Mouse (Mus musculus) small intestine, adult 2 months (tissue): ENCODE data around the gene 2610028H24Rik. TPM values are rescaled to one million over a fixed set of nuclear protein-coding genes. Genes with fewer than 3 reads are reported as not detected.

Source experiments
- H3K27ac ChIP-seq: fragments of 200-500 bp; 2 replicates; pipeline ENCODE4 v1.5.1; 2012; ENCODE audit warnings: low read depth, low read length, control low read depth, inconsistent platforms; ENCODE audit not compliant: insufficient read depth
- H3K27me3 ChIP-seq: fragments of 200-500 bp; 2 replicates; pipeline ENCODE4 v1.6.1; 2012; ENCODE audit warnings: mild to moderate bottlenecking, moderate library complexity, low read length, inconsistent platforms; ENCODE audit not compliant: control insufficient read depth, insufficient read depth
- H3K36me3 ChIP-seq: fragments of 200-500 bp; 2 replicates; pipeline ENCODE4 v1.6.1; 2012; ENCODE audit warnings: mild to moderate bottlenecking, low read length, control low read depth, inconsistent platforms; ENCODE audit not compliant: control insufficient read depth, insufficient read depth
- H3K4me1 ChIP-seq: fragments of 200-500 bp; 2 replicates; pipeline ENCODE4 v1.6.1; 2012; ENCODE audit warnings: low read length, inconsistent platforms, mixed read lengths; ENCODE audit not compliant: control insufficient read depth, insufficient read depth, insufficient read length
- H3K4me3 ChIP-seq: fragments of 200-500 bp; 2 replicates; pipeline ENCODE4 v1.5.1; 2012; ENCODE audit warnings: low read depth, mild to moderate bottlenecking, control low read depth, inconsistent platforms, low read length, moderate library complexity
- CTCF ChIP-seq: fragments of 200-500 bp; IDR thresholded peaks from 2 replicates; pipeline ENCODE4 v1.5.1; 2012; ENCODE audit warnings: low read depth, mild to moderate bottlenecking, control low read depth, inconsistent platforms, low read length, moderate library complexity, mixed read lengths; ENCODE audit not compliant: insufficient replicate concordance, insufficient read length; ENCODE audit errors: extremely low read depth
- POLR2A ChIP-seq: fragments of 200-500 bp; IDR thresholded peaks from 2 replicates; pipeline ENCODE4 v1.6.1; 2012; ENCODE audit warnings: low read depth, mild to moderate bottlenecking, control low read depth, inconsistent platforms, low read length, moderate library complexity
- WGBS: fragments of 180-500 bp; shearing (Covaris S2); methylation state at CpG from one replicate; pipeline ENCODE4 v1.1.7; 2018; 5-methylcytosine and 5-hydroxymethylcytosine counted together
- polyA plus RNA-seq: library from polyadenylated mRNA; depleted of rRNA; stranded (reverse); fragments of >200 nt; gene quantifications from 2 replicates; pipeline ENCODE4 v1.2.3, GENCODE M21; 2012; rRNA removed

Gene 2610028H24Rik
- polyA plus RNA-seq, 1 experiment, result not detected

DNA sequence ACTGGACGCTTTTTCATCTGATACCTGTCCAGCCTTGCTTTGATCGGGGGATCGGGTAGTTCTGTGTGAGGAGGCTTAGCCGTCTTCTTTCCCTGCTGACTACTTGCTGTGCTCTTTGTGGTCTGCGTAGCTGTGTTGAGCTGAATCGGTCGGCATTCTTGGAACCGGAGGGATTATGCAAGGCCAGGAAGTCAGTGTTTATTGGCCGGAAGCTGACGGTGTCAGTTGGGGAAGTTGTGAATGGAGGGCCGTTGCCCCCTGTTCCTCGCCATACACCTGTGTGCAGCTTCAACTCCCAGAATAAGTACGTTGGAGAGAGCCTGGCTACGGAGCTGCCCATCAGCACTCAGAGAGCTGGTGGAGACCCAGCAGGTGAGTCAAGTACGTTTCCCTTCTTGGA, 40.3 kb downstream of the 2610028H24Rik start:
- Histone ChIP-seq H3K4me1 (no peaks in the 10 kb centered on the region), H3K36me3 (peaks cover 61% of the 10 kb centered on the region), H3K27me3 (no peaks in the 10 kb centered on the region), H3K27ac (no peak overlapping the region), H3K4me3 (no peak overlapping the region)
- no peak for TF ChIP-seq CTCF
- no peak for TF ChIP-seq POLR2A
- WGBS, result 83% methylated on average over 15 of the region's 15 CpGs

DNA sequence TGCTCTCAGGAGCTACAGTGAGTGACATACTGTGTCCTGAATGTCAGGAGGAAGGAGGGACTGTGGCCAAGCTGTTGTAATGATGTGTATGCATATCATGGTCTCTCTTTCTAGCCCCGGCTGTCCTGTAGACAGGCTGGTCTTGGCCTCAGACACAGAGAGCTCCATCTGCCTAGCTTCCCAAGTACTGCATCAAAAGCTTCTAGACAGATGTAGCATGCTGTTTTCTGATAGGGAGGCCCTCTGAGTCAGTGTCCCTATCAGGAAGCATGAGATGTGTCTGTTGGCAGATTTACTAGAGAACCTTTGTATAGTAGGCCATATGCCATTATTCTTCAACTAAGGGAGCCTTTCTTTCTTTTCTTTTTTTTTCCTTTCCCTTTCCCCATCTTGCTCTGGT, 44.6 kb downstream of the 2610028H24Rik start:
- H3K4me1 ChIP-seq, result no peaks in the 10 kb centered on the region
- peaks cover 59% of the 10 kb centered on the region for H3K36me3 ChIP-seq
- TF ChIP-seq CTCF (no peak), POLR2A (no peak)
- H3K27me3 ChIP-seq, result no peaks in the 10 kb centered on the region
- 86% methylated on average over 1 of the region's 1 CpGs for WGBS
- H3K4me3 ChIP-seq, result no peak overlapping the region
- no peak overlapping the region for H3K27ac ChIP-seq

DNA sequence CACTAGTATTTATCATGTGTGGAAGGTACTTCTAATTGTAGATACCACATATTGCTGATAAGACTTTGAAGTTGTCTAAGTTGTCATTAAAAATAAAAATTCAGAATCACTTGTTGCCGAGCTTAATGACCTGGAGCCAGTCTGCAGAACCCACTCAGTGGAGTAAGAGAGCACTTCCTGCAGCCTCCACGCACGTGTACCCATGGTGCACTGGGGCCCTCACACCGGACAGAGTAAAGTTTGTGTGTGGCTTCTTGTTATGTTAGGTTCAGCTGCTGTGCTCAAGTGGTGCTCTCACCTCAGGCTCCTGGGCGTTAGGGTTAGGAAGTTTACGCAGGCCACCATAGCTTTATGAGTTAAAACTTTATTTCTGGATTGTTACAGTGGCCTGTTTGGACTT, 46.6 kb downstream of the 2610028H24Rik start:
- Histone ChIP-seq H3K36me3 (peaks cover 60% of the 10 kb centered on the region), H3K4me1 (no peaks in the 10 kb centered on the region), H3K4me3 (no peak overlapping the region), H3K27me3 (no peaks in the 10 kb centered on the region), H3K27ac (no peak overlapping the region)
- 91% methylated on average over 6 of the region's 6 CpGs for WGBS
- TF ChIP-seq POLR2A (no peak), CTCF (no peak)

DNA sequence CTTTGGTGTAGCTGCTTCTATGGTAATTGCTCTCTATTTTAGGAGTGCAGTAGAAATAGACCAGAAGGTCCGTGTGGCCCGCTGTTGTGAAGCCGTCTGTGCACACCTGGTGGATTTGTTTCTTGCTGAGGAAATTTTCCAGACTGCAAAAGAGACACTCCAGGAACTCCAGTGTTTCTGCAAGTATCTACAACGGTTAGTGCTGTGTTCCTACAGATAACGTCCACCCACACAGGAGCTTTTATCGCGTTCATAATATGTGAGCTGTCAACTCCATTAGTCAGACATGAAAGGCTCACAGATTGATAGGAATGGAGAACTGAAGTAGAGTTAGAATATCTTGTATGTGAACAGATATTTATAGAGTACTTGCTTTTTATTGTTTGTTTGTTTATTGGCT, 47.5 kb downstream of the 2610028H24Rik start:
- Histone ChIP-seq H3K27ac (no peak overlapping the region), H3K4me1 (no peaks in the 10 kb centered on the region), H3K36me3 (peaks cover 57% of the 10 kb centered on the region), H3K27me3 (no peaks in the 10 kb centered on the region), H3K4me3 (no peak overlapping the region)
- TF ChIP-seq CTCF (no peak), POLR2A (no peak)
- 93% methylated on average over 7 of the region's 7 CpGs for WGBS

DNA sequence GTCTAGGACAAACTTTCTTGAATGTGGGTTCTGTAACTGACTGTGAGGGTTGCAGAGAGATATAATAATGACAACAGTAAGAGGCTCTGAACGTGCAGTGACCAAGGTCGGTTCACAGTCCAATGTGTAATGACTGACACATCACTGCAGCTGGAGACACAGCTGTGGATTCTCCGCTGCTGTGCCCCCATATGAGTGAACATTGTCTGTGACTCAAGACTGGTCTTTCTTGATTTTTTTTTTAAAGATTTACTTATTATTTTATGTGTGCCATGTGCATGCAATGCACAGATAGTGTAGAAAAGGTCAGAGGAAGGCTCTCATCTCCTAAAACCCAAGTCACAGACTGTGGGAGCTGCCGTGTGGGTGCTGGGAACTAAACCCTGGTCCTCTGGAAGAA, 48.6 kb downstream of the 2610028H24Rik start:
- H3K4me1 ChIP-seq, result no peaks in the 10 kb centered on the region
- H3K27me3 ChIP-seq, result no peaks in the 10 kb centered on the region
- TF ChIP-seq CTCF (no peak), POLR2A (no peak)
- H3K36me3 ChIP-seq, result peaks cover 61% of the 10 kb centered on the region
- 88% methylated on average over 4 of the region's 4 CpGs for WGBS
- no peak overlapping the region for H3K4me3 ChIP-seq
- H3K27ac ChIP-seq, result no peak overlapping the region

DNA sequence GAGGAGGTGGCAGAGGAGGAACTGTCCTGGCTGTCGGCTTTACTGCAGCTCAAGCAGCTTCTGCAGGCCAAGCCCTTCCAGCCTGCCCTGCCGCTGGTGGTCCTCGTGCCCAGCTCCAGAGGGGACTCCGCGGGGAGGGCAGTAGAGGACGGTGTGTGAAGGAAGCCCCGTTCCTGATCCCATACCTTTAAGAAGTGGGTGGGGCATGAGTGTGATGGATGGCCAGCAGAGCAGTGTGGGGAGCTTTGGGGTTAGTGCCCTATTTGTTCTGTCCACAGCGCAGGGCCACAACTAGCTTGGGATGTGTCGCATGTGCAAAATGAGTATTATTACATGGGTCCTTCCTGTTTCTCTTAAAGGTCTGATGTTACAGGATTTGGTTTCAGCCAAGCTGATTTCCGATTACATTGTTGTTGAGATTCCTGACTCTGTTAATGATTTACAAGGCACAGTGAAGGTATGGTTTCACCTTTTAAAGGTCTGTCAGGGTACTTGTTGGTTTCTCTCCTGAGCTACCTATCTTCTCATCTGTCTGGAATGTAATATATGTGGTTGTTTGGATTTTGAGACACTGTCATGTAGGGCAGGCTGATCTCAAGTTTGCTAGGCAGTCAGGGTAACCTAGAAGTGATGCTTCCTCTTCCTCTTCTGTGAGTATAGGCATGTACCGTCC, 55.5 kb downstream of the 2610028H24Rik start:
- 56% methylated on average over 11 of the region's 11 CpGs for WGBS
- Histone ChIP-seq H3K27ac (no peak overlapping the region), H3K36me3 (peaks cover 64% of the 10 kb centered on the region), H3K27me3 (no peaks in the 10 kb centered on the region), H3K4me3 (no peak overlapping the region), H3K4me1 (peaks cover 2% of the 10 kb centered on the region; the same call in 1 of the 2 replicates)
- TF ChIP-seq CTCF (no peak), POLR2A (no peak)

DNA sequence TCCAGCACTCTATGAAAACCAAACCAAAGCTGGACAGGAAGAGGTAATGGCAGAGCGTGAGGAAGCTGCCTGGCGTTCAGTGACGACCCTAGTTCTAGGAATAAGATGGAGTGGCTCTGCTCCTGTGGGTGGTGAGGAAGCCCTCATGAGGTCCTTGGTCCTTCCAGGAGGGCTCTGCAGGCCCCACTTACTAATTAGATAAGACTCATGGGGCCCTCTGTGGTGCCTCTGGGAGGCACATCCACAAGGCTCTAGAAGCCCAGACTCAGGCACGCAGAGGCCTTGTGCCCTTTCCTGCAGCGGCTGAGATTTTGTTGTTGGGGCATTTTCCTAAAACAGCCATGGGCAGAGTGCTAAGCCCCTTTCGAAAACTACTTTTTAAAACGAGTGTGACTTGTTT, 57.0 kb downstream of the 2610028H24Rik start:
- TF ChIP-seq CTCF (no peak), POLR2A (no peak)
- 92% methylated on average over 7 of the region's 7 CpGs for WGBS
- Histone ChIP-seq H3K27ac (no peak overlapping the region), H3K36me3 (peaks cover 58% of the 10 kb centered on the region), H3K4me3 (no peak overlapping the region), H3K27me3 (no peaks in the 10 kb centered on the region), H3K4me1 (peaks cover 2% of the 10 kb centered on the region; the same call in 1 of the 2 replicates)

Other genes starting within 250 kb of the 2610028H24Rik start
- gene Prmt2, start 211.2 kb upstream of the 2610028H24Rik start, polyA plus RNA-seq, result 13.2 and 24.2 TPM in 2 replicates
- gene S100b, start 195.2 kb upstream of the 2610028H24Rik start, polyA plus RNA-seq, result 0.50 and 0.66 TPM in 2 replicates
- gene Dip2a, start 103.8 kb upstream of the 2610028H24Rik start, polyA plus RNA-seq, result 9.6 and 15.5 TPM in 2 replicates
- not detected in 2 replicates for gene AC141477.1, start 8.6 kb upstream of the 2610028H24Rik start, polyA plus RNA-seq
- 7.3 and 12.4 TPM in 2 replicates for gene Pcnt, start 6.3 kb upstream of the 2610028H24Rik start, polyA plus RNA-seq
- 5.1 and 9.1 TPM in 2 replicates for gene Mcm3ap, start 19.8 kb downstream of the 2610028H24Rik start, polyA plus RNA-seq
- 0.65 and 2.1 TPM in 2 replicates for gene Ybey, start 20.0 kb downstream of the 2610028H24Rik start, polyA plus RNA-seq
- 9.6 and 16.0 TPM in 2 replicates for gene Lss, start 82.5 kb downstream of the 2610028H24Rik start, polyA plus RNA-seq
- 0.11 TPM in 1 of 2 replicates, not detected in the other for gene Spatc1l, start 113.2 kb downstream of the 2610028H24Rik start, polyA plus RNA-seq
- gene Ftcd, start 126.6 kb downstream of the 2610028H24Rik start, polyA plus RNA-seq, result not detected in 2 replicates
- gene Col6a2, start 174.5 kb downstream of the 2610028H24Rik start, polyA plus RNA-seq, result 59.3 and 120 TPM in 2 replicates